Mouse (Mus musculus) cerebellum, adult 11-12 months (tissue): Measurements from ENCODE around the gene Atxn1.
A peak's percentile ranks its signal among the peaks of the same experiment; 100 is the strongest.

Experiments used
- DNase-seq: peaks from one replicate; pipeline ENCODE4 v3.0.0; 2022

Atxn1 gene

DNA sequence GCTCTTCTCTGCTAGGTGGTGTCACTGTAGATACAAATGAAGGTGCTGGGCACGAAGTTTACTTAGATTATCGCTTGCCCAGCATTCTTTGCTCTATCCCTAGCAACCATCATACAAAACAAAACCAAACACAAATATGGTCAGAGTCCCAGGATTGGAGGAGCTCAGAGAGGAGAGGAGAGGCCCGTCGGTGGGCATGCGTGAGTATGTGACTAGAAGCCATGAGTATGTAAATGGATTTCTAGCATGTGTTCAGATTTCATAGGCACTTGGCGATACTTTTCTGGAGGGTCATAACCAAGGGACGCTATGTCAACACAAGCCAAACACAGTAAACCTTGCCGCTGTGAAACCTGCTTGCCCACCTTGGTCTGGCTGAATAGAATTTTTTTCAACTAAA lies 107.4 kb downstream of the Atxn1 start:
- DNase-seq, result no peak

DNA sequence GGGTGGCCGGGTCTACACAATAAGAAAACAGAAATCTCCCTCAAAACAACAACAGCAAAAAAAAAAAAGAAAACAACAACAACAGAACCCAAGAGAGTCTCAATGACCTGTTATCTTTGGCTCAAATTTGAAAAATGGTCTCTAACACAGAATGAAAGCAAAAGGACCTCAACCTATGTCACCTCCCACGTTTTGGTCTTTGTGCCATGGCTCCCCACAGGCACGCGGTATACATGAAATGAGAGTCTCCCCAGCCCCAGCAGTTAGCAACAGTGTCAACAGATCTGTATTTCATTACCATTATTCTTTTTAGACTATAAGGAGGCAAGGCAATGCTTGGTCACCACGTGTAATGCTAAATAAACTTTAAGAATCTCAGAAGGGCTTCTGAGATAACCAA lies 110.3 kb downstream of the Atxn1 start:
- DNase-seq, result no peak

DNA sequence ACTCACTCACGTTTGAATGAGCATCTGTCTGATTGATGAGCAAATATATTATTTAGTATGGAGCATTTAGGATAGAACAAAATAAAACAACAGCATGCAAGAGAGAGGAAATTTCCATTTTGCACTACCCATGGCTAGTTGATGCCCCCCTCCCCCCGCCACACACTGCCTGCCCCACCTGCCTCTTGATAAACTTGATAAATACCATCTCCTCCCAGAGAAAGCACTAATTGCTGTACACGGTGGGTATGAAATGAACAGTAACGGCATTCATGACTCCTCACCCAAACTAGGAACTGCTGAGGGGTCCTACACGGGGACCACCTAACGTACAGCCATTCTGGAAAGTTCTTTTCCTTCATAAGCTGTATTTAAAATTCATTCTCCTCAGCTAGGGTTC lies 111.1 kb downstream of the Atxn1 start:
- no peak for DNase-seq

DNA sequence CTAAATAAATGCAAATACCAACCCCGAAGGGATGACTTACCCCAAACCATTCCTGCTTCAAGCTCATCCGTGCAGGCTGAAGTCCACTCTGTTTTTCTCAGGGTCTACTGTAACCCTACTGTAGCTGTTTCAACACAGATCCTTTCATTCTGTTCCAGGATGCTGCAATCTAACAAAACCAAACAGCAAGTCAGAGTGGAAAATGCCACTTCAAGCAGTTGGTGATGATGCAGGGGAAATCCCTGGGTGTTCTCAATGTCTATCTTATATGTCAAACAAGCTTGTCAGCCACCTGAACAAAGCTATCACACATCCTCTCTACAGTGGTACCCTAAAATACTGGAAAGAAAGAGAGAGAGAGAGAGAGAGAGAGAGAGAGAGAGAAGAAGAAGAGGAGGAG lies 112.5 kb downstream of the Atxn1 start:
- DNase-seq, result no peak

DNA sequence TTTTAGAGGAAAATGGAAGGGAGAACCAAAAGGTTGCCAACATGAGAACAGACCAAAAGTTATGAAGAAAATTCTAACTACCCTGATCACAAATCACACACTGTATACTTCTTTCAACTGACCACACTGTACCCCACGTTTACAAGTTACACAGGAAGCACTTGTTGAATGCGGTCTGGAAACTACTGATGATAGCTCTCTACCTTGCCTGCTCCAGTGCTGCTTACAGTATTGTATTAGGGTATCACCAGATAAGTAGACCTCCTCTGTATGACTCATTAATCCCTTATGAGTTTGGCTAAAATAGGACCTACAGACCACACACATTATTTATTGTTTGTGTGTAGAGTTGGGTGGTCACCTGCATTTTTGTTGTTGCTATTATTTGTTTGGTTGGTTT lies 113.1 kb downstream of the Atxn1 start:
- no peak for DNase-seq

DNA sequence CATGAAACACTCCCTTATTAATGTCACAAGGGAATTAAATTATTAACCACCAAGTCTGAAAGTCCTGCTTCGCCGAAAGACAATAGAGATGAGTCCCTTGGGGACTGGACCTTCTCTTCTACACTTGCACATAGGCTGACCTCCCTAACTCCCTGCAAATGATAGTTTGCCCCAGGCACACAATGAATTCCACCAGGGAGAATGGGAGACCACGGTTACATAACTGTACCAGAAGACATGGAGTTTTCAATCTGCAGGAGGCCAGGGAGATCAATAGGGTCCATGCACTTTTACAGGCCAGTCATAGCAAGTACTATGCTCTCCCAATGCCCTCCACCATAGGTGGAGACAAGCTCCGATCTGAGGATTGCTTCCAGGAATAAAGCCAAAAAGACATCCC lies 113.7 kb downstream of the Atxn1 start:
- no peak for DNase-seq

DNA sequence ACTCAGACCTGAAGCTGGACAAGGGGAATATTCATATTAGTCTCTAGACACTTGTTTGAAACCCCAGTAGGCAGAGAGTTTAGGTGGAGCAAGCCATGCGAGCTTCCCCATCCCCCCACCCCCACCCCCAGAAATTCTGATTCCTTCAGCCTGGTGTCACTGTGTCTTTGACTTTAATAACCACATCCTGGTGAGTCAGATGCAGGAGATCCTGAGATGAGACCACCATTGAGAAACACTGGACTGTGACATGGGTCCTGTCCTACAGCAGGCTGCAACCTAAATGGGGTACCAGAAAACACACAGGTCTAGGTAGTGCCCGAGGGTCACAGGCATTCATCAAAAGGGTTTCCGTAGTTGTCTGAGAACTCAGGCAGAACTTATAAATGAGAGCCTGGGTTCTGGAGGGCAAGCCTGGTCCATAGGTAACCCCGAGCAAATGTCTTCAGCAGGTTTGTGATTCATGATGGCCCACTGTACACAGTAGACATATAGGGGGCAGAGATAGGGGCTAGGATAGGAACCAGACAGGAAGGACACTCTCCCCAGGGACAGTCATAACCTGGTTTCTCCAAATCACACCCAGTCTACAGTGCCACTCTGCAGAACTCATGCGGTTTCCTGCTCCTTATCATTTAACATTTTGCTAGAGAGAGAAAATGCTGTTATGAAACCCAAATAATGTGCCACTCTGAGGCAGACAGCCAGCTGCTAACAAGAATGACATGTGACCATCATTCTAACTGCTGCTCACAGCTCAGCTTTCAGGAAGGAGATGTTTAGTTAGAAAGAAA lies 114.4 kb downstream of the Atxn1 start:
- DNase-seq, result no peak

DNA sequence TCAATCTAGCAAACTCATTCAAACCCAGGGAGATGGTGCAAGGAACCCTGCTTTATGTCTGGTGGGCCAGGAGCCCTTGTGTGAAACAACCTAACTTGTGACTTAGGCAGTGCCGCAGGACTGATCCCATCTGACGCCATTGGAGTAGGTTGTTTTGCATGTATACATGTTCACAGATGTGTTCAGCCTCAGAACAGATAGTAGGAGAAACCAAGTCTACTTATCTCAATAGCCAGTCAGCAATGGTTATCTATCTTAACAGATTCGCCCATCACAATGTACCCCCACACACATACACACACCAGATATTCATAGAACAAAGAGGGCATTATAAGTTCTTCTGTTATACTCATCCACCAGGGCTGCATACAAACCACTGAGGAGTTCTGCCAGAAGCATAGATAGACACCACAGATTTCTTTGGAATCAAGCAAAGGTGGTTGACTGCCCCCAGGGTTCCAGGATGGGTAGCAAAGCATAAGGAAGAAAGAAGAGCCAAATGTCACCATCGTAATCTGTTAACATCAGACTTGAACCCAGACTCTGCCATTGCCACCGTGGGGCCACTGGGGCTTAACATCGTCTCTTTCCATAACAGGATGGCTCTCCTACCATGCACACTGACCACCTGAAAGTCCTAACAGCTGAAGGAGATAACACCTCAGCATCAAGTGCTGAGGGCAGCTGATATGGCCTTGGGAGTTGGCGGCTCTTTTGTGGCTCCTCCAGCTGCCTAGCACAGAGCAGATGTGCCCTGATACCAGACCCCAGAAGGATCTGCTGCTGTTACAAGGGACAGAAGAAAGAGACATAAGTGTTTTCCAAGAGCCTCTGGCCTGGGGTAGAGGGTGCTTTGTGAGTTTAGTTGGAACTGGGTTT lies 115.4 kb downstream of the Atxn1 start:
- DNase-seq, result no peak

DNA sequence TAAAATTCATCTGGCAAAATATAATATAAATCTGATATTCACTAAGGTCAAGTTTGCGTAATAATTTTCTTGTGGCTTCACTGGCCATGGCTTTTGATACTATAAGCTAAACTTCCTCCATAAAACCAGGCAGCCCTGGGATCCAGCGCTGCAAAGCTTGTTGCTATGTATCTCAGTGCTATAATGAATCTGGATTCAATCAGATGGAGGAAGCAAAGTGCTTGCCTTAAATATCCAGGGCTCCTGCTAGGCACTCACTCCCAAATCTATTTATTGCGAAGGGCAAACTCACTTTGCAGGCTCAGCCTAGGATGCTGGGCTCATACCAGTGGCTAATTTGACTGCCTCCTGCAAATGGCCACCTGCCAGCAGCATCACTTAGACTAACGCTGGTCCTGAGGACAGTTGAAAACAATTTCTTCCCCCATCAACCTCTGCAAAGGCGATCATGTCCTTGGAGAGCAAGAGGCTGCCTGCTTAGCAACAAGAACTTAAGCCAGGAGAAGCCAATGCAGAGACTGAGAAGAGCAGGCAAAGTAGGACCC lies 122.2 kb downstream of the Atxn1 start:
- no peak for DNase-seq

DNA sequence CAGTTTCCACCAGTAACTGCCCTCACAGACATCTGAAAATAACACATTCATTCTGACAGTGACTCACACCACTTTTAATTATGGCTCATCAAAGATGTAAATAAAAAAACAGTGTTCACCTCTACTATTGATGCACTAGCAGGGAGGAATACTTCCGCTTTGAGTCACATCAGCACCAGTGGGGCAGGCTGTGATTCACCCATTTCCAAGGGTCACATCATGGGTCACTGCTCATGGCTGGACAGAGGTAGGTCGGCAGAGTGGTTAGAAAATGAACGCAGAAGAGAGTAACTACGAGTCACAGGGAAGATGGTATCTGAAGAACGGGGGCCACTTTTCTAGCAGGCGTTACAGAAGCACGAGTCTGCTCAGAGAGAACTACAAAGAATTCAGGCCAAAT lies 124.9 kb downstream of the Atxn1 start:
- DNase-seq, result no peak

DNA sequence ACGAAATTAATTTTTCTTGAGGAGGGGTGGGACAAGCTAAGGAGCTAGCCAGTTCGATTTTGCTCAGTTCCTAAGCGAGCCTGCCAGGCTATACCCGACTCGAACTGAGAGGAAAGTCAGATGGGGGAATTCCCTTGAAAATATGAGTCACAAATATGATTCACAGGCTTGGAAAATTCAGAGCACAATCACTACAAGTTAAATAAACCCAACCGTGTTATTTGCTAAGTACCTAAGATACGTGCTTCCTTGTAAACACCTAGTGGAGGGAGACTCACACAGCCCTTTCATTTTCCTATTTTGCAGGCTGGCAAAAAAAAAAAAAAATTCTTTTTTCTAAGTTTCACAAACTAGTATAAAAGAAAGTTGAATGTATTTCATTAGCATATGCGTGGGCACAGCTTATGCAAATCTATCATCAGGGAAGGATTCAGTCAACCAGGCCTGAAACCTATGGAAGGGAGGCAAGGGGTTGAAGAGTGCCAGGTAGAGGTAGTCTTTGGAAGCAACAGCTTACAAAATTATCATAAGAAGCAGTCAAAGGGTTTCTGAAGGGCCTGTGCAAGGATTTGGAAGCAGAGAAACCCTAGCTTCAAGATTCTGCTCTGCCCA lies 127.1 kb downstream of the Atxn1 start:
- no peak for DNase-seq

DNA sequence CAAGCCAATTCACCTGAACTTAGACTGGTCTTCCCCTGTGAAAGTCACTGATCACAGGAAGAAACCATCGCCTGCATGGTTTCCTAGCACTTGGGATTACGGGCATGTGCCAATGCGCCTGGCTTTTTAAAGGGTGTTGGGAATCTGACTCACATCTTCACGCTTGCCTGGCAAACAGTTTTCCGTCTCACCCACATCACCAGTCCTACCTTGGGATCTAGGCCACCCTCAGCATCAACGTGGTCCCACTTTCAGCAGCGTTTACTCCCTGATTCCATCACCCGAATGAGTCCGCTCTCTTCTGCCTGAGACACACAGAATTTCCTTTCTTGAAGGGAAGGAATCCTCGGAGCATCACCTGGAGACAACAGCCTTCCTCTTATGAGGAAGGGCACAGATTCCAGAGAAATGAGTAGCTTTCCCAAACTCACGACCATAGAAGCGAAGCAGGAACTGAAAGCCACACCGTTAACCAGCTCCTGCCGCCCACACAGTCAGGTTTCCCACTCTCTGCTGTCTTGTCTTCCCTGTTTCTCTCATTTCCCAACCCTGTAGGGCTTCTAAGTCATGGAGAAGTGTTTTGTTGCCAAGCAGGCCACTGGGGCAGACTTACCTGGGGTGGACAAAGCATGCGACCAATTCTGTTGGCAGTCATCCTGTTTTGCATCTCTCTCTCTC lies 128.3 kb downstream of the Atxn1 start:
- no peak for DNase-seq

DNA sequence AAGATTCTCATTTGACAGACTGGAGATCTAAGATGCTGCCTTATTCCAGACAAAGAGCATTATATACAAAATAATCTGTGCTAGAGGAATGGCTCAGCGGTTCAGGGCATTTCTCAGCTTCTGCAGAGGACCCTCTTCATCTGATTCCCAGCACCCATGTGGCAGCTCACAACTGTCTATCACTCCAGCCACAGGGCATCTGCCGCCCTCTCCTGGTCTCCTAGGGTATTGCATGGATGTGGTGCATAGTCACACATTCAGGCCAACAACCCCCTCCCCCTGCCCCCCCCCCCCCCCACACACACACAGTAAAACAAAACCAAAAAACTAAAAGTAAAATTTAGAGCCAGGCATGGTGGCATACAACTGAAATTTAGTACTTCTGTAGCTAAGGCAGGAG lies 130.5 kb downstream of the Atxn1 start:
- DNase-seq, result no peak

DNA sequence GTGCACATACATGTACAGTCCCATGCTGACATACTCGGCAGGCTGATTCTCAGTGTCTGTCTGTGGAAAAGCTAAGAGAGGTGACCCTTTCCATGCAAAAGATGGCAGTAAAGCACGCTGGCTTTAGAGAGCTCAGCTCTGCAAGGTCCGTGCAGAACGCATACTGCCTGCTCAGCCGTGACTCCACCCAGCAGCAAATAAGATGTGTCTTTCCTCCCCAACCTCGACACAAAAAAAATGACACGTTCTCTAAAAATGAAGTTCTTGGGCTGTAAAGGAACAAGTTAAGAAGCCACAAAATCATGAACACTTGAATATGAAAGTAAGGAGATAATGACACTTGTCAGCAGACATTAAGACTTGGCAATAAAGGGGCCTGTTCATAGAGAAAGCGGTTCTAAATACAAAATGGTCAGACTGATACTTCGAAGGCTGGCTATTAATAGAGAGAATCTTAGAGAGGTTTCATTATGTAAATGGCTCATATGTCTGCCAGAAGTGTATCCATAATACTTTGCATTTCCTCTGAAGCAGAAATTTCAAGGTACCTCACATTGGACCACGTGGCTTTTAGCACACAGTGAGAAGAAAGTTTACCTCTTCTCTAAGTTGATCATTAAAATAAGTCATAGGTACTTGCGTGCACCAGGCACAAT lies 132.0 kb downstream of the Atxn1 start:
- no peak for DNase-seq

DNA sequence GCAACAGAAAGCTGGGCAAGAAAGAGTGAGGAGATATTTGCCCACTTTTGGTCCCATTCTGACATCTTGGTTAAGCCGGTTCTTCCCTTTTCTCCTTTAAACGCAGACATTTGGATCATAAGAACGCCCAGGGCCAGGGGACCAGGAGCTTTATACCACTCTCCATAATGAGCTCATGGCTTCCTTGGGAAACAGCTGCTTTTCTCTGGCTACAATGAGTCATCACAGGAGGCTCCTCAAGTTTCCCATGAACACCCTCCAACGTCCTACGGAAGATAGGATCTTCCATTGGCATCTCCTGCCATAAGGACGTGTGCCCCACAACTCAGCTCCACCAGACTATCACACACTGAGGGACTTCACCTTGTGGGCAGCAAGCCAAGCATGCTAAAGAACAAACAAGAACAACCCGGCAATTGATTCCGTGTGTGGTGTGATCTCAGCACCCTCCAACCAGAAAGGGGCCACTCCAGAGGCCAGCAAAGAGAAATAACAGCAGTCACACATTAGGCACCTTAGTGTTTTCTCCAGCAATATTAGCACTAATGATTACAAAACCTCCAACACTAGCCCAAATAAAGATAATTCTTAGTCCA lies 135.4 kb downstream of the Atxn1 start:
- DNase-seq, result no peak

DNA sequence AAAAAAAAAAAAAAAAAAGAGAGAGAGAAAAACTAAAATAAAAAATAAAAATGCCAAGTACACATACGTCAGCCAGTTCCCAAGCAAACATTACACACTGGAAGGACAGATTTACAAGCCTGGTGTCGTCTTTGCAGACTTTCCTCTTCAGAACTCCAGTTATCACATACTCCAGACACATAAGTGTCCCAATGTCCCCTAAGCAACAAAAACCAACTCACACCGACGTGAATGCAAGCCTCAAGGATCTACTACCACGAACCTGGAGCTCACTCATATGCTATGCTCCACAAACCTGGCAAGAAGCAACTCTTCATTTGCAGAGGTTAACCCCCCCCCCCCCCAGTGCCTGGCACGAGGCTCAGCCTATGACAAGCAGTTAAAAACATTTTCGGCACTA lies 136.8 kb downstream of the Atxn1 start:
- no peak for DNase-seq

DNA sequence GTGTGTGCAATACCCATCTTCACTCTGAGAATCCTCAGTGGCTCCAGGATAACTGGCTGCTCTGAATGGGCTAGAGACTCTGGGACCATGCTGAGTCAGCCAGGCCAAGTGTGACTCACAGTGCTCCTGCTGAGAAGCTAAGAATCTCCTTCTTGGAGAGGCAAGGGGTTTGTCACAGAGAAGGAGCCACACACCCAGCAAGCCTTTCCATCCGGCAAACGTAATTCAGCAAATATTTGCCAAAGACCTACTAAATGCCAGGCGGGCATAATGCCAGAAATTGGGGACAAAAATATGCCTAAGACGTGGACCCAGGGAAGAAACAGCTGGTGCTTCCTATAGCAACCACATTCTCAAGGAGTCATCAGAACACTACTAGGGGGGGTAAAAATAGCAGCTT lies 137.2 kb downstream of the Atxn1 start:
- DNase-seq, result peak; percentile 67

DNA sequence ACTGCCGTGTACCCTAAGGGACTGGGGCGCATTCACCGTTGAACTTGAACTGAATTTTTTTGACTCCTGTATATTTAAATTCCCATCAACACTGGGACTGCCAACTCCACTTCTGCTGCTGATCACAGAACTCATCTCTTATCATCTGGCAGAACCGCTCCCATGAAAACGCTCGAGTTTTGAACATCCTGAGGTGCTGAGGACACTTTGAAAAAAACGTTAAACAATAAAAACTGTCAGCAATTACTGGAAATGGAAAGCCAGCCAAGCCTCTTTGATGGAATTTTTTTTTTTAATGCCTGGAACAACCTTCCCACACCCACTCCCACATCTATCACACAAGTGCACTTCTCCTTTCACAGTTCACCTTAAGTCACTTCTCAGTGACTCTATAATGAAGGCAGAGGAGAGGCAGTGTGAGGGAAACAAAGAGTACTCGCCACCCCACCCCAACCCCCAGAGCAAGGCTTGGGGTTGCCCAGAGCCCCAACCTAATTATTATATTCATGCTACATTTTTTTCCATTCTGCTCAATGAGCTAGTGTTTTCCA lies 137.7 kb downstream of the Atxn1 start:
- DNase-seq, result no peak

DNA sequence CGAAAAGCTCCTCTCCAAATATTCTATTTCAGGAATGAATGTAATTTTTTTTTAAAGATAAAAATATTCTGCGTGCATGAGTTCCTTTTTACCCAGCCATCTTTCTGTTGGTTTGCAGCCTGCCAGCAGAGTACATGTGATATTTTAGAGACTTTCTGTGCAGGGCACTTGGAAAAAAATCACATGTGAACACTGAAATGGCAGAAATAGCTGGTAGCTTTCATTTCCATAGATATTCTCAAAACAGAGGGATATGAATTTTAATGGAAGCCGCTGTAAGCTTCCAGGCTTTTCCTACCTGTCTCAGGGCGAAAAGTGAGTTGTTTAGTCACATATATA lies 142.3 kb downstream of the Atxn1 start:
- no peak for DNase-seq

DNA sequence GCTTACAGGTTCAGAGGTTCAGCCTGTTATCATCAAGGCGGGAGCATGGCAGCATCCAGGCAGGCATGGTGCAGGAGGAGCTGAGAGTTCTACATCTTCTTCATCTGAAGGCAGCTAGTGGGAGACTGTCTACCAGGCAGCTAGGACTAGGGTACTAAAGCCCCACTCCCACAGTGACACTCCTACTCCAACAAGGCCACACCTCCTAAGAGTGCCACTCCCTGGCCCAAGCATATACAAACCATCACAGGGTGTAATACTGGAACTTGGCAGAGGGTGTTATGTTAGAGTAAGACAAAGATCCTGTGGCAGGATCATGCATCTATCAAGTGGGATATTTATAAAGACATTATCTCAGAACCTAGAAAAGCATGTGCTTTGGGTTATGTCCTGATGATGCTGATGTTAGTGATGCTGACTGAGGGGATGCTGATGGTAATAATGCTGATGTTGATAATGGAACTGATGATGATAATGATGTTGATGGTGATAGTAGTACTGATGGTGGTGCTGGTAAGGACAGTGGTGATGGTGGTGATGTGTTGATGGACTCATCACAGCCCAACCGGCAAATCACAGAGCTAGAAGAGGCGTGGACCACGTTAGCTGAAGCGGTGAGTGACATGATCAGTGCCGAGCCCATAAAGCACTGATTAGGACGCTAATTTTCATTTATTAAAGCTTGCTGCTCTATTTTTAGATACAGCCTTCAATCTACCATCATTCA lies 142.9 kb downstream of the Atxn1 start:
- DNase-seq, result no peak
